ENCODE assay signal across 7 mouse cellular contexts in the genomic region with DNA sequence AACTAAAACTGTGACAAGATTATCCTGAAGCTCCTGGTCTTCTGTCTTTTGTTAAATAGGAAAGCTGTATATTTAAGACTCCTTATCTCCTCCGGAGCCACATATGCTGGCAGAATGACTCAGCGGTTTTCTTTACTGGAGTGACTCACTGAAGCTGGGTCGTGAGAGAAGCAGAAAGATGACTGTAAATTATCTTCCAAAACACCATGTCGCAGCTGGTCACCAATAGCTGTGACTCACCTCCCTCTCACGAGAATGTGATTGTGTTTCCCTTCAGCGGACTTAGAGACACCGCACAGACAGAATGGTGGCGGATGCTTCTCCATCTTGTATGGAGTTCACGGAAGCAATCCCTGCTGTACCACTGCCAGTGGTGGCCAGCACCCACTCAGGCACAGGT. TPM values are rescaled to one million over a fixed set of nuclear protein-coding genes. Genes with fewer than 3 reads are reported as not detected.
DNase-seq lines count a peak whose midpoint lies in the region; TF ChIP-seq lines count a peak whose summit lies in the region.

No protein-coding gene starts in this region.

- 18% methylated on average over 9 of the region's 9 CpGs for WGBS in bone marrow, adult 2 months

- TF ChIP-seq CTCF in bone marrow, adult 2 months (IDR thresholded peaks at IDR 0.05; ENCODE audit: control insufficient read depth, insufficient read depth, low read length): no peak

- peak overlapping the region; percentile 70 for H3K27ac ChIP-seq in bone marrow, adult 2 months (ENCODE audit: control insufficient read depth, insufficient read depth, low read depth, low read length, poor library complexity)

- peaks cover 2% of the 10 kb centered on the region; the same call in 1 of the 2 replicates for H3K4me1 ChIP-seq in bone marrow, adult 2 months (ENCODE audit: control insufficient read depth, insufficient read depth, low read length)

- peak; percentile 84 for DNase-seq in right cerebral cortex, adult 18-20 months
- no peak for DNase-seq in right cerebral cortex, postnatal 4 days
- DNase-seq in layer of hippocampus, postnatal 36 days: peak; percentile 26 to 27
- DNase-seq in skeletal muscle tissue, adult 2 months (ENCODE audit: low read depth, low spot score): peak; percentile 11
- DNase-seq in cerebellum, postnatal 14 days: no peak
- no peak for DNase-seq in gastrocnemius, adult 8-10 months (ENCODE audit: low spot score in 2 of 2)

- peak overlapping the region; percentile 12 for H3K4me3 ChIP-seq in bone marrow, adult 2 months (replicated peaks; ENCODE audit: control insufficient read depth, low read depth, low read length)

- no peak for TF ChIP-seq POLR2A in bone marrow, adult 2 months (IDR thresholded peaks at IDR 0.05; ENCODE audit: borderline replicate concordance, control insufficient read depth, low read depth, low read length)

RNA-seq across cellular contexts. Expression of a gene that starts 30.6 kb away (rescaled TPM):
- 212 and 214 TPM in 2 replicates for polyA plus RNA-seq in bone marrow, adult 2 months (2011; ENCODE audit: insufficient read depth, insufficient read length, low replicate concordance, missing spikeins)
- 10 to 100 TPM; 48.7 to 51.1 TPM for total RNA-seq in layer of hippocampus, postnatal 36 days (2021)
- total RNA-seq in gastrocnemius, adult 8-10 months (2022): 1 to 10 TPM; 6.0 to 6.8 (median 6.7) TPM

Comparison
In these comparisons a context has a peak if more than half of its experiments do, and no peak if none do; other contexts are left out.
1. DNase-seq: peak in right cerebral cortex, adult 18-20 months (single experiment), layer of hippocampus, postnatal 36 days (2 of 2) and skeletal muscle tissue, adult 2 months (single experiment); none in right cerebral cortex, postnatal 4 days (single experiment), cerebellum, postnatal 14 days (0 of 2) and gastrocnemius, adult 8-10 months (0 of 2).
2. RNA of a gene that starts 30.6 kb away (total RNA-seq): 48.7 to 51.1 TPM in layer of hippocampus, postnatal 36 days; 6.0 to 6.8 TPM in gastrocnemius, adult 8-10 months; every median in the first group is over 4 times any median in the second.